Mouse (Mus musculus): ENCODE measurements around the gene Havcr1. TPM values are rescaled to one million over a fixed set of nuclear protein-coding genes. Genes with fewer than 3 reads are reported as not detected.
"Not testable (repeated sequence)": the region's sequence is repeated elsewhere in the genome, so short reads cannot be mapped to it uniquely, and the experiment has no call there.

Gene Havcr1
- polyA plus RNA-seq, 1 experiment from 2014 or later = 0.45 TPM

- H3K4me2 ChIP-seq = no peak overlapping the region
- H3K27ac ChIP-seq = no peak overlapping the region
- H3K9ac ChIP-seq = no peak overlapping the region
- WGBS = 82% methylated on average over 3 of the region's 3 CpGs
- no peaks in the 10 kb centered on the region for H3K9me3 ChIP-seq (replicated peaks)
- H3K4me3 ChIP-seq (replicated peaks) = no peak overlapping the region
- no peaks in the 10 kb centered on the region for H3K4me1 ChIP-seq
- no peaks in the 10 kb centered on the region for H3K36me3 ChIP-seq
- H3K27me3 ChIP-seq = no peaks in the 10 kb centered on the region
- ATAC-seq (replicated peaks; ENCODE audit: low FRiP score) = no peak
Observed at GRCm38 (mm10) chr11:46741716-46742115, 6.8 kb downstream of the Havcr1 start.

- Histone ChIP-seq H3K27me3 (no peaks in the 10 kb centered on the region), H3K36me3 (no peaks in the 10 kb centered on the region), H3K9ac (no peak overlapping the region), H3K27ac (no peak overlapping the region), H3K4me2 (no peak overlapping the region), H3K4me1 (no peaks in the 10 kb centered on the region), H3K4me3 (replicated peaks) (no peak overlapping the region), H3K9me3 (replicated peaks) (no peaks in the 10 kb centered on the region)
- WGBS = 63% methylated on average over 2 of the region's 2 CpGs
- no peak for ATAC-seq (replicated peaks; ENCODE audit: low FRiP score)
Observed at GRCm38 (mm10) chr11:46747996-46748395, 13.1 kb downstream of the Havcr1 start.

- H3K9ac ChIP-seq = no peak overlapping the region
- H3K4me3 ChIP-seq (replicated peaks) = no peak overlapping the region
- no peaks in the 10 kb centered on the region for H3K9me3 ChIP-seq (replicated peaks)
- H3K4me1 ChIP-seq = no peaks in the 10 kb centered on the region
- no peak overlapping the region for H3K27ac ChIP-seq
- H3K27me3 ChIP-seq = no peaks in the 10 kb centered on the region
- no peaks in the 10 kb centered on the region for H3K36me3 ChIP-seq
- H3K4me2 ChIP-seq = no peak overlapping the region
- no peak for ATAC-seq (replicated peaks; ENCODE audit: low FRiP score)
- 34% methylated on average over 2 of the region's 2 CpGs for WGBS
Observed at GRCm38 (mm10) chr11:46753662-46754061, 18.8 kb downstream of the Havcr1 start.

GRCm38 (mm10) chr11:46754669-46755068, 19.8 kb downstream of the Havcr1 start:
- Histone ChIP-seq H3K4me3 (replicated peaks) (no peak overlapping the region), H3K4me1 (no peaks in the 10 kb centered on the region), H3K36me3 (no peaks in the 10 kb centered on the region), H3K9ac (no peak overlapping the region), H3K9me3 (replicated peaks) (no peaks in the 10 kb centered on the region), H3K27me3 (no peaks in the 10 kb centered on the region), H3K27ac (no peak overlapping the region), H3K4me2 (no peak overlapping the region)
- no peak for ATAC-seq (replicated peaks; ENCODE audit: low FRiP score)
- WGBS = 79% methylated on average over 4 of the region's 4 CpGs

GRCm38 (mm10) chr11:46755714-46756113, 20.8 kb downstream of the Havcr1 start:
- H3K4me1 ChIP-seq; H3K4me2 ChIP-seq; H3K9ac ChIP-seq; H3K9me3 ChIP-seq (replicated peaks); H3K4me3 ChIP-seq (replicated peaks); H3K27ac ChIP-seq; ATAC-seq (replicated peaks; ENCODE audit: low FRiP score); H3K36me3 ChIP-seq; H3K27me3 ChIP-seq: not testable (repeated sequence)
- WGBS = 95% methylated on average over 6 of the region's 6 CpGs

- no peak overlapping the region for H3K4me2 ChIP-seq
- H3K4me3 ChIP-seq (replicated peaks) = no peak overlapping the region
- H3K27ac ChIP-seq = no peak overlapping the region
- 66% methylated on average over 3 of the region's 3 CpGs for WGBS
- H3K27me3 ChIP-seq = no peaks in the 10 kb centered on the region
- H3K9ac ChIP-seq = no peak overlapping the region
- ATAC-seq (replicated peaks; ENCODE audit: low FRiP score) = no peak
- H3K4me1 ChIP-seq = no peaks in the 10 kb centered on the region
- no peaks in the 10 kb centered on the region for H3K9me3 ChIP-seq (replicated peaks)
- no peaks in the 10 kb centered on the region for H3K36me3 ChIP-seq
Observed at GRCm38 (mm10) chr11:46776879-46777278, 42.0 kb downstream of the Havcr1 start.

GRCm38 (mm10) chr11:46779811-46780210, 44.9 kb downstream of the Havcr1 start:
- no peaks in the 10 kb centered on the region for H3K27me3 ChIP-seq
- no peak for ATAC-seq (replicated peaks; ENCODE audit: low FRiP score)
- H3K27ac ChIP-seq = no peak overlapping the region
- no peak overlapping the region for H3K4me2 ChIP-seq
- no peak overlapping the region for H3K4me3 ChIP-seq (replicated peaks)
- no peak overlapping the region for H3K9ac ChIP-seq
- no peaks in the 10 kb centered on the region for H3K4me1 ChIP-seq
- 86% methylated on average over 2 of the region's 2 CpGs for WGBS
- H3K36me3 ChIP-seq = no peaks in the 10 kb centered on the region
- no peaks in the 10 kb centered on the region for H3K9me3 ChIP-seq (replicated peaks)

- Histone ChIP-seq H3K4me3 (replicated peaks) (no peak overlapping the region), H3K27me3 (no peaks in the 10 kb centered on the region), H3K27ac (no peak overlapping the region), H3K9me3 (replicated peaks) (no peaks in the 10 kb centered on the region), H3K9ac (no peak overlapping the region), H3K4me1 (no peaks in the 10 kb centered on the region), H3K4me2 (no peak overlapping the region), H3K36me3 (no peaks in the 10 kb centered on the region)
- no peak for ATAC-seq (replicated peaks; ENCODE audit: low FRiP score)
- WGBS = 83% methylated on average over 2 of the region's 2 CpGs
Observed at GRCm38 (mm10) chr11:46804440-46804839, 69.6 kb downstream of the Havcr1 start.

GRCm38 (mm10) chr11:46810511-46810910, 75.6 kb downstream of the Havcr1 start, which contains the start of gene Timd4:
Gene Timd4, plus strand, starts transcription at chr11:46810800.
- ATAC-seq (replicated peaks; ENCODE audit: low FRiP score) = no peak
- no peaks in the 10 kb centered on the region for H3K4me1 ChIP-seq

GRCm38 (mm10) chr11:46817692-46818091, 82.8 kb downstream of the Havcr1 start:
- no peaks in the 10 kb centered on the region for H3K4me1 ChIP-seq
- H3K9me3 ChIP-seq (replicated peaks) = no peaks in the 10 kb centered on the region
- no peak overlapping the region for H3K9ac ChIP-seq
- H3K4me2 ChIP-seq = no peak overlapping the region
- H3K27ac ChIP-seq = no peak overlapping the region
- WGBS = 86% methylated on average over 5 of the region's 5 CpGs
- H3K27me3 ChIP-seq = no peaks in the 10 kb centered on the region
- no peak for ATAC-seq (replicated peaks; ENCODE audit: low FRiP score)
- H3K4me3 ChIP-seq (replicated peaks) = no peak overlapping the region
- no peaks in the 10 kb centered on the region for H3K36me3 ChIP-seq

More at GRCm38 (mm10) chr11:46810511-46810910, 75.6 kb downstream of the Havcr1 start, which contains the start of gene Timd4:
- Histone ChIP-seq H3K4me2 (no peak within 1 kb of the TSS), H3K27ac (no peak within 1 kb of the TSS), H3K36me3 (no peaks in the 10 kb centered on the region), H3K4me3 (replicated peaks) (no peak within 1 kb of the TSS), H3K9ac (no peak within 1 kb of the TSS), H3K27me3 (no peaks in the 10 kb centered on the region), H3K9me3 (replicated peaks) (no peaks in the 10 kb centered on the region)
- 87% methylated on average over 5 of the region's 5 CpGs for WGBS

GRCm38 (mm10) chr11:46819930-46820329, 85.0 kb downstream of the Havcr1 start:
- no peak overlapping the region for H3K4me2 ChIP-seq
- H3K9me3 ChIP-seq (replicated peaks) = no peaks in the 10 kb centered on the region
- 46% methylated on average over 4 of the region's 4 CpGs for WGBS
- no peak for ATAC-seq (replicated peaks; ENCODE audit: low FRiP score)
- no peak overlapping the region for H3K4me3 ChIP-seq (replicated peaks)
- H3K36me3 ChIP-seq = no peaks in the 10 kb centered on the region
- no peaks in the 10 kb centered on the region for H3K27me3 ChIP-seq
- H3K9ac ChIP-seq = no peak overlapping the region
- no peak overlapping the region for H3K27ac ChIP-seq
- no peaks in the 10 kb centered on the region for H3K4me1 ChIP-seq

All from kidney, embryonic 15.5 days (tissue).